Mouse (Mus musculus) limb, embryonic 13.5 days (tissue): Measurements from ENCODE around the gene Aatk. TPM values are rescaled to one million over a fixed set of nuclear protein-coding genes. Genes with fewer than 3 reads are reported as not detected.

Experiments used
- ATAC-seq: fragments of 200-750 bp; cut with Nextera tagmentation; 2 replicates; pipeline ENCODE4 v1.8.0; 2017; ENCODE audit warnings: low read depth, moderate number of reproducible peaks, moderate TSS enrichment; ENCODE audit not compliant: low FRiP score
- H3K27ac ChIP-seq: fragments of 300-500 bp; sonication (generic); 2 replicates; pipeline ENCODE4 v1.5.1; 2015; ENCODE audit warnings: inconsistent platforms, mild to moderate bottlenecking, moderate library complexity
- H3K27me3 ChIP-seq: fragments of 300-500 bp; sonication (generic); 2 replicates; pipeline ENCODE4 v1.6.1; 2015; ENCODE audit warnings: mild to moderate bottlenecking, inconsistent platforms
- H3K36me3 ChIP-seq: fragments of 300-500 bp; sonication (generic); 2 replicates; pipeline ENCODE4 v1.6.1; 2015; ENCODE audit warnings: inconsistent platforms, mild to moderate bottlenecking, moderate library complexity
- H3K4me1 ChIP-seq: fragments of 300-500 bp; sonication (generic); 2 replicates; pipeline ENCODE4 v1.6.1; 2015; ENCODE audit warnings: inconsistent platforms
- H3K4me2 ChIP-seq: fragments of 300-500 bp; sonication (generic); replicated peaks from 2 replicates; pipeline ENCODE4 v1.6.1; 2015; ENCODE audit warnings: inconsistent platforms, mild to moderate bottlenecking, moderate library complexity
- H3K4me3 ChIP-seq: fragments of 300-500 bp; sonication (generic); 2 replicates; pipeline ENCODE4 v1.5.1; 2015; ENCODE audit warnings: moderate library complexity, mild to moderate bottlenecking, inconsistent platforms
- H3K9ac ChIP-seq: fragments of 300-500 bp; sonication (generic); 2 replicates; pipeline ENCODE4 v1.6.1; 2015; ENCODE audit warnings: mild to moderate bottlenecking, inconsistent platforms
- H3K9me3 ChIP-seq: fragments of 300-500 bp; sonication (generic); 2 replicates; pipeline ENCODE4 v1.6.1; 2016; ENCODE audit warnings: inconsistent platforms
- WGBS: fragments of 180-500 bp; shearing (Covaris S2); methylation state at CpG from one replicate; pipeline ENCODE4 v1.1.7; 2015; 5-methylcytosine and 5-hydroxymethylcytosine counted together
- polyA plus RNA-seq: library from polyadenylated mRNA; unstranded; fragments of >200 nt; fragmentation: Nextera tagmentation; extraction: Ambion mirVana; gene quantifications from 2 replicates; pipeline ENCODE4 v1.2.1, GENCODE M21; 2015

Gene Aatk
- polyA plus RNA-seq, 1 experiment from 2014 or later = 6.1 TPM

DNA sequence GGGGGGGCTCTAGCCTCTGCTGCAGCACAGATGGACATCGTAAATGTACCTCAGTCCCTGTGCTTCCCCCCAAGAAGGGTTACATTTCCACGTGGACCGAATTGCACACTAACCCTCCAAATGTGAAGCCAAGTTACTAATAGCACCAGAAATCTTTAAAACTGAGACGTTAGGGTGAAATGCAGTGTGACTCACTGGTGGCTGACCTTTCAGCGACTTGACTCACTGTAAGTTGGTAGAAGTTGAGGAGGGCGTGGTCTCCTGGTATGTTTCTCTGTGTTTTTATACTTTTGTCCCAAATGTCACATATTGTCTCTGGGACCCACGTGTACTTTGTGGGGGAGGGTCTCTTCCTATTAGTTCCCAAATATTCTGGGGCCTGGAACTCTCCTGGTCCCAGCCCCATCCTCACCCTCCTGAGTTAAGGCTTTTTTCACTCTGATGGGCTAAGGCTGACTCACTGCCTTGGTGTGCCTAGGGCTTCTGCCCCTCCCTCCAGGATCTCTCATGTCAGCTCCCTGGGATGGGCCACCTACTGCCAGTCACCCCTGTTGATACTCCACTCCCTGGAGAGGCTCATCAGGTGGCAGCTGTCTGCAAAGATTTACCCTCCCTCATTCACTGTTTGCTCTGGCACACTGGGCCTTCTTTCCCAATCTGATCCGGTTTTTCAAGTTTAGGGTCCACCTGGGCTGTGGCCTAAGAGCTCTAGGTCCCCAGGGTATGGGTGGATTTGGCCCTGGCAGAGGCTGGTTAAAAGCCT is 71.0 kb downstream of the Aatk start:
- no peaks in the 10 kb centered on the region for H3K27me3 ChIP-seq
- no peak overlapping the region for H3K27ac ChIP-seq
- no peaks in the 10 kb centered on the region for H3K9me3 ChIP-seq
- no peak overlapping the region for H3K4me2 ChIP-seq
- ATAC-seq = no peak
- 71% methylated on average over 8 of the region's 8 CpGs for WGBS
- peaks cover 15% of the 10 kb centered on the region for H3K36me3 ChIP-seq
- no peak overlapping the region for H3K4me3 ChIP-seq
- no peak overlapping the region for H3K9ac ChIP-seq
- H3K4me1 ChIP-seq = peaks cover 12% of the 10 kb centered on the region

DNA sequence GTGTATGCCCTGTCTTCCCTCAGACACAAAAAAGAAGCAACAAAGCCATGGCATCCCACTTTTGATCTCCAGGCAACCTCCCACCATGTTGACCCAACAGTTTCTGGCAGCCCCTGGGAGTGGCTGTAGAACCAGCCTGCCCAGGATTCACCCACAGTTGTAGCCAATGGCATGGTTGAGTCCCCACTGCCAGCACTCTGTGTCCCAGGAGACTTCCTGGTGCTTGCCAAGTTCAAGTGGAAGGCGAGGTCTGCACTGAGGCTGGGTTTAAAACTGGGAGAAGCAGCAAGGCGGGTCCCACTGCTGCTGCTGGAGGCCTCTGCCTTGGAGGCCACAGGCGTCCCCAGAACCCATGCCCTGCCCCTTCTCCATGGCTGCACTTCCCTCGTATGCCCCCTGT is 73.2 kb downstream of the Aatk start:
- 82% methylated on average over 4 of the region's 4 CpGs for WGBS
- Histone ChIP-seq H3K4me2 (no peak overlapping the region), H3K9ac (no peak overlapping the region), H3K36me3 (peaks cover 27% of the 10 kb centered on the region), H3K4me1 (peaks cover 7% of the 10 kb centered on the region), H3K27ac (no peak overlapping the region), H3K9me3 (no peaks in the 10 kb centered on the region), H3K27me3 (no peaks in the 10 kb centered on the region), H3K4me3 (no peak overlapping the region)
- no peak for ATAC-seq

GRCm38 (mm10) chr11:119970021-119970851 is 76.7 kb downstream of the Aatk start:
- Histone ChIP-seq H3K9me3 (no peaks in the 10 kb centered on the region), H3K36me3 (peaks cover 27% of the 10 kb centered on the region), H3K4me3 (no peak overlapping the region), H3K4me1 (peaks cover 7% of the 10 kb centered on the region), H3K27me3 (no peaks in the 10 kb centered on the region), H3K27ac (no peak overlapping the region), H3K9ac (no peak overlapping the region), H3K4me2 (no peak overlapping the region)
- WGBS = 73% methylated on average over 12 of the region's 12 CpGs
- ATAC-seq = no peak

DNA sequence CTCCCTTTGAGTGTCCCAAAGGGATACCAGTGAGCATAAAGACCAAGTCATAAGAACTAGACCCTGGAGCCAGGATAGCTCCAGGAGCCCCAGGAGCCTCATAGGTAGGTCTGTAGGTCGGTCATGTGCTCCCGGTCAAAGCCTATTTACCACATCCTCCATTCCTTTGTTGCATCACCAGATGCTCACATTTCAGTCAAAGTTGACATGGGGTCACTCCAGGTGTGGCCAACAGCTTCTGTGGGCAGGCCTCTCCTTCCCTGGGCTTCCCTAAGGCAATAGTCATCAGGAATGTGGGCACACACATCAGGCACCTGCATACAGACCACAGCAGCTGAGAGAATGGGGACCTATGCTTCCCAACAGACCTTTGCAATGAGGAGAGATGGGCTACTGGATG is 79.1 kb downstream of the Aatk start:
- H3K4me1 ChIP-seq = peaks cover 7% of the 10 kb centered on the region
- WGBS = 82% methylated on average over 2 of the region's 2 CpGs
- ATAC-seq = no peak

GRCm38 (mm10) chr11:119967401-119967800 is 79.6 kb downstream of the Aatk start:
- no peak overlapping the region for H3K4me2 ChIP-seq
- ATAC-seq = no peak
- H3K9me3 ChIP-seq = no peaks in the 10 kb centered on the region
- 70% methylated on average over 8 of the region's 8 CpGs for WGBS
- H3K27me3 ChIP-seq = no peaks in the 10 kb centered on the region
- peaks cover 13% of the 10 kb centered on the region; the same call in 1 of the 2 replicates for H3K36me3 ChIP-seq
- H3K9ac ChIP-seq = no peak overlapping the region
- H3K4me3 ChIP-seq = no peak overlapping the region
- peaks cover 7% of the 10 kb centered on the region for H3K4me1 ChIP-seq
- H3K27ac ChIP-seq = no peak overlapping the region

More for the DNA sequence above, 79.1 kb downstream of the Aatk start:
- H3K9me3 ChIP-seq = no peaks in the 10 kb centered on the region
- no peak overlapping the region for H3K4me2 ChIP-seq
- H3K27ac ChIP-seq = no peak overlapping the region
- peaks cover 16% of the 10 kb centered on the region for H3K36me3 ChIP-seq
- H3K4me3 ChIP-seq = no peak overlapping the region
- no peak overlapping the region for H3K9ac ChIP-seq
- no peaks in the 10 kb centered on the region for H3K27me3 ChIP-seq

DNA sequence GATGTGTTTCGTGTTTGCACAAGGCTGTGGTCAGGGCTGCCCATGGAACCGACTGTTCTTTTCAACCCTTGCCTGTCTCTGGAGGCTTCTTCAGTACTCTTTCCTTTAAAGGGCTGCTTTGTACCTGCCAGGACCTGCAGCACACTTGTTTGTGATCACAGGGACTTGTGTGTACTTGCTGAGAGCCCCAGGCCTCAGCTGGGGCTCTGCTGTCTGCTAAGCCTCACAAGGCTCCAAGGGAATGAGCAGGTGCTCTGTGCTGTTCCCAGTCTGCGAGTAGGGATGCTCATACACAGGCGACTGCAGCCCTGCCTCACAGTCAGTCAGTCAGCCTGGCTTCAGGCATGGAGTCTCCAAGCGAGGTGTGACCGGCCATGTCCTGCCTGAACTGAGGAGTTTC is 80.7 kb downstream of the Aatk start:
- 79% methylated on average over 6 of the region's 6 CpGs for WGBS
- Histone ChIP-seq H3K36me3 (peaks cover 15% of the 10 kb centered on the region; the same call in 1 of the 2 replicates), H3K4me3 (no peak overlapping the region), H3K9ac (no peak overlapping the region), H3K4me1 (peaks cover 7% of the 10 kb centered on the region), H3K4me2 (no peak overlapping the region), H3K27me3 (no peaks in the 10 kb centered on the region), H3K27ac (no peak overlapping the region), H3K9me3 (no peaks in the 10 kb centered on the region)
- ATAC-seq = no peak

- 26% methylated on average over 9 of the region's 9 CpGs for WGBS
- no peaks in the 10 kb centered on the region for H3K27me3 ChIP-seq
- no peak overlapping the region for H3K9ac ChIP-seq
- H3K36me3 ChIP-seq = peaks cover 24% of the 10 kb centered on the region
- H3K9me3 ChIP-seq = no peaks in the 10 kb centered on the region
- ATAC-seq = no peak
- no peak overlapping the region for H3K4me3 ChIP-seq
- H3K27ac ChIP-seq = no peak overlapping the region
- H3K4me1 ChIP-seq = peaks cover 7% of the 10 kb centered on the region
- no peak overlapping the region for H3K4me2 ChIP-seq
Measured at GRCm38 (mm10) chr11:119965053-119965452, 81.9 kb downstream of the Aatk start.

DNA sequence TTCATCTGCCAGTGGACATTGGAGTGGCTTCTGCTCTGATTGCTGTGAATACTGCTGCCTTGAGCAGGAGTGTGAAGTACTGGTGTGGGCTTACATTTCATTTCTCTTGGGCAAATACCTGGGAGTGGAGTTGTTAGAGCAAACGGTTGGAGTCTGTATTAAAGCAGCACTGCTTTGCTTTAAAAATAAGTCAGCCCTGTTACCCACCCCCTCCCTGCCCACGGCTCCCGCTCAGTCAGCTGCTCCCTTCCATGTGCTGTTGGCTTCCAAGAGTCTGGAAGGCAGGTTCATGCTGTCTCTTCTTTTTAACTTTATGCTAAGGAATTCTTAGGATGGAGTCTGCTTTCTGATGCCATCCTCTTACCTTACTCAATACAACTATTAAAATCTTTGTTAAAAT is 85.5 kb downstream of the Aatk start:
- no peak overlapping the region for H3K4me2 ChIP-seq
- H3K9me3 ChIP-seq = no peaks in the 10 kb centered on the region
- no peak overlapping the region for H3K27ac ChIP-seq
- 60% methylated on average over 3 of the region's 3 CpGs for WGBS
- H3K4me3 ChIP-seq = no peak overlapping the region
- H3K27me3 ChIP-seq = no peaks in the 10 kb centered on the region
- H3K36me3 ChIP-seq = peaks cover 16% of the 10 kb centered on the region
- 0 out of 2 replicates have a peak, but pooled peaks cover 2% of the 10 kb centered on the region for H3K4me1 ChIP-seq
- H3K9ac ChIP-seq = no peak overlapping the region
- no peak for ATAC-seq

GRCm38 (mm10) chr11:119960671-119961070 is 86.3 kb downstream of the Aatk start:
- H3K36me3 ChIP-seq = peaks cover 16% of the 10 kb centered on the region
- H3K9ac ChIP-seq = no peak overlapping the region
- H3K27ac ChIP-seq = no peak overlapping the region
- WGBS = 90% methylated on average over 6 of the region's 6 CpGs
- H3K9me3 ChIP-seq = no peaks in the 10 kb centered on the region
- no peak for ATAC-seq
- no peaks in the 10 kb centered on the region for H3K27me3 ChIP-seq
- 0 out of 2 replicates have a peak, but pooled peaks cover 3% of the 10 kb centered on the region for H3K4me1 ChIP-seq
- H3K4me2 ChIP-seq = no peak overlapping the region
- no peak overlapping the region for H3K4me3 ChIP-seq

GRCm38 (mm10) chr11:119959714-119960113 is 87.3 kb downstream of the Aatk start:
- no peak overlapping the region for H3K9ac ChIP-seq
- WGBS = 78% methylated on average over 4 of the region's 4 CpGs
- H3K4me2 ChIP-seq = no peak overlapping the region
- H3K36me3 ChIP-seq = peaks cover 16% of the 10 kb centered on the region
- H3K27ac ChIP-seq = no peak overlapping the region
- no peaks in the 10 kb centered on the region for H3K27me3 ChIP-seq
- H3K4me3 ChIP-seq = no peak overlapping the region
- H3K4me1 ChIP-seq = peaks cover 12% of the 10 kb centered on the region; the same call in 1 of the 2 replicates
- no peaks in the 10 kb centered on the region for H3K9me3 ChIP-seq
- ATAC-seq = no peak

DNA sequence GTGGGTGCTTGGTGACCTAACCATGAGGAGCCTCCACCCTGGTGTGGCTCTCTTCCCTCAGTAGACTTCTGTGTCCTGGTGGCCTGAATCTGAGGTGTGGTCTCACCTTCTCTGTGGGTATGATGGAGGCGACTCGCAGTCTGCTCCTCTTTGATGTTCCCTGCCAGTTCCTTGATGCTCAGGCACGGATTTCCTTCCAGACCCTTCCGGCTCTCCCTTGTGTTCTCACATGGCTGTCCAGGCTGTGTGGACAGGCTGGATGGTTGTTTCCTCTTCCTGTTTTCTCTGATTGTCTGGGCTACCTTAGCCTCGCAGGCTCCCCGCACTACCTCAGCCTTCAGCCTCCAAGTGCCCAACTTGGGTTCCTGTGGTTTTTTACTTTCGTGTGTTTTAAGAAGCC is 88.1 kb downstream of the Aatk start:
- Histone ChIP-seq H3K9ac (no peak overlapping the region), H3K36me3 (peaks cover 16% of the 10 kb centered on the region), H3K4me2 (no peak overlapping the region), H3K4me1 (peaks cover 16% of the 10 kb centered on the region; the same call in 1 of the 2 replicates), H3K4me3 (no peak overlapping the region), H3K27me3 (no peaks in the 10 kb centered on the region), H3K9me3 (no peaks in the 10 kb centered on the region), H3K27ac (no peak overlapping the region)
- WGBS = 78% methylated on average over 7 of the region's 7 CpGs
- ATAC-seq = no peak
